Mouse (Mus musculus) stomach, postnatal 0 days (tissue): Measurements from ENCODE around the gene Olfr30. TPM values are rescaled to one million over a fixed set of nuclear protein-coding genes. Genes with fewer than 3 reads are reported as not detected.

Experiments
- ATAC-seq: fragments of 200-750 bp; cut with Nextera tagmentation; 2 replicates; pipeline ENCODE4 v1.8.0; 2017; ENCODE audit not compliant: low FRiP score, low TSS enrichment
- DNase-seq: peaks from one replicate; pipeline ENCODE4 v3.0.0-alpha.2; 2016; ENCODE audit warnings: low spot score
- H3K27ac ChIP-seq: fragments of 300-500 bp; sonication (generic); replicated peaks from 2 replicates; pipeline ENCODE4 v1.5.1; 2014; ENCODE audit warnings: mild to moderate bottlenecking, control low read depth
- H3K27me3 ChIP-seq: fragments of 300-500 bp; sonication (generic); 2 replicates; pipeline ENCODE4 v1.6.1; 2014; ENCODE audit warnings: low read length; ENCODE audit not compliant: control insufficient read depth, insufficient read depth
- H3K36me3 ChIP-seq: fragments of 300-500 bp; sonication (generic); 2 replicates; pipeline ENCODE4 v1.6.1; 2014; ENCODE audit warnings: low read length, mixed read lengths; ENCODE audit not compliant: control insufficient read depth, insufficient read depth
- H3K4me1 ChIP-seq: fragments of 300-500 bp; sonication (generic); replicated peaks from 2 replicates; pipeline ENCODE4 v1.6.1; 2014; ENCODE audit warnings: antibody characterized with exemption; ENCODE audit not compliant: control insufficient read depth, insufficient read depth
- H3K4me2 ChIP-seq: fragments of 300-500 bp; sonication (generic); replicated peaks from 2 replicates; pipeline ENCODE4 v1.6.1; 2014; ENCODE audit warnings: low read depth, mild to moderate bottlenecking, control low read depth, moderate library complexity
- H3K4me3 ChIP-seq: fragments of 300-500 bp; sonication (generic); 2 replicates; pipeline ENCODE4 v1.5.1; 2014; ENCODE audit warnings: low read depth, low read length, control low read depth
- H3K9ac ChIP-seq: fragments of 300-500 bp; sonication (generic); 2 replicates; pipeline ENCODE4 v1.6.1; 2014; ENCODE audit warnings: mild to moderate bottlenecking, low read length, control low read depth, mixed read lengths
- H3K9me3 ChIP-seq: fragments of 300-500 bp; sonication (generic); 2 replicates; pipeline ENCODE4 v1.6.1; 2016; ENCODE audit warnings: low read length; ENCODE audit not compliant: control insufficient read depth
- CTCF ChIP-seq: IDR thresholded peaks from 2 replicates; pipeline ENCODE4 v1.5.1; 2016; ENCODE audit warnings: antibody characterized with exemption, low read depth, mild to moderate bottlenecking, moderate library complexity
- EP300 ChIP-seq: optimal IDR thresholded peaks from 2 replicates; pipeline ENCODE3; 2016; ENCODE audit warnings: antibody characterized with exemption
- WGBS: fragments of 180-500 bp; shearing (Covaris S2); extraction: QIAGEN DNeasy Blood & Tissue Kit; methylation state at CpG from one replicate; pipeline ENCODE4 v1.1.7; 2014; 5-methylcytosine and 5-hydroxymethylcytosine counted together
- polyA plus RNA-seq: library from polyadenylated mRNA; unstranded; fragments of >200 nt; fragmentation: Nextera tagmentation; extraction: Ambion mirVana; gene quantifications from 2 replicates; pipeline ENCODE4 v1.2.1, GENCODE M21; 2015

The Olfr30 gene
- polyA plus RNA-seq, 1 experiment from 2014 or later = not detected

- H3K27ac ChIP-seq = no peak overlapping the region
- no peaks in the 10 kb centered on the region for H3K4me1 ChIP-seq
- H3K4me2 ChIP-seq = no peak overlapping the region
- 51% methylated on average over 3 of the region's 3 CpGs for WGBS
- H3K9ac ChIP-seq = no peak overlapping the region
- TF ChIP-seq CTCF (no peak), EP300 (no peak)
- no peak overlapping the region for H3K4me3 ChIP-seq
- ATAC-seq = no peak
- DNase-seq = no peak
- H3K9me3 ChIP-seq = no peaks in the 10 kb centered on the region
- H3K36me3 ChIP-seq = no peaks in the 10 kb centered on the region
- no peaks in the 10 kb centered on the region for H3K27me3 ChIP-seq
Observed at GRCm38 (mm10) chr11:58408066-58408465, 54.0 kb downstream of the Olfr30 start.

Other genes starting within 250 kb of the Olfr30 start
- gene 4930438A08Rik, start 187.5 kb downstream of the Olfr30 start, polyA plus RNA-seq = 0.49 and 0.50 TPM in 2 replicates
- 13.7 and 14.8 TPM in 2 replicates for gene Zfp692, start 155.2 kb downstream of the Olfr30 start, polyA plus RNA-seq
- gene Zfp672, start 131.9 kb downstream of the Olfr30 start, polyA plus RNA-seq = 76.0 and 78.4 TPM in 2 replicates
- gene Sh3bp5l, start 131.5 kb downstream of the Olfr30 start, polyA plus RNA-seq = 33.6 and 34.1 TPM in 2 replicates
- gene Lypd8, start 83.2 kb downstream of the Olfr30 start, polyA plus RNA-seq = 1,014 and 1,152 TPM in 2 replicates
- 1.6 and 3.3 TPM in 2 replicates for gene 1810065E05Rik, start 41.2 kb downstream of the Olfr30 start, polyA plus RNA-seq
- not detected in 2 replicates for gene Gm12253, start 29.7 kb downstream of the Olfr30 start, polyA plus RNA-seq
- gene Lypd9, start 9.3 kb downstream of the Olfr30 start, polyA plus RNA-seq = not detected in 2 replicates
- gene Olfr332, start 30.3 kb upstream of the Olfr30 start, polyA plus RNA-seq = not detected in 2 replicates
- not detected in 2 replicates for gene Olfr331, start 40.3 kb upstream of the Olfr30 start, polyA plus RNA-seq
- gene Olfr330, start 72.6 kb upstream of the Olfr30 start, polyA plus RNA-seq = not detected in 2 replicates
- gene Olfr329-ps, start 84.2 kb upstream of the Olfr30 start, polyA plus RNA-seq = not detected in 2 replicates
- gene Olfr328, start 93.4 kb upstream of the Olfr30 start, polyA plus RNA-seq = 0.04 TPM in 1 of 2 replicates, not detected in the other
- gene Olfr224, start 108.3 kb upstream of the Olfr30 start, polyA plus RNA-seq = not detected in 2 replicates
- not detected in 2 replicates for gene Olfr325, start 115.5 kb upstream of the Olfr30 start, polyA plus RNA-seq
- not detected in 2 replicates for gene Olfr324, start 132.8 kb upstream of the Olfr30 start, polyA plus RNA-seq
- gene 2210407C18Rik, start 153.8 kb upstream of the Olfr30 start, polyA plus RNA-seq = 1,000 and 1,066 TPM in 2 replicates
- 0.29 and 0.46 TPM in 2 replicates for gene Olfr323, start 168.2 kb upstream of the Olfr30 start, polyA plus RNA-seq
- gene Trim58, start 178.2 kb upstream of the Olfr30 start, polyA plus RNA-seq = 1.5 and 1.9 TPM in 2 replicates
- not detected in 2 replicates for gene Olfr322, start 196.5 kb upstream of the Olfr30 start, polyA plus RNA-seq
- not detected in 2 replicates for gene Olfr320, start 218.8 kb upstream of the Olfr30 start, polyA plus RNA-seq
- gene Olfr319, start 236.9 kb upstream of the Olfr30 start, polyA plus RNA-seq = not detected in 2 replicates